Mouse (Mus musculus): ENCODE measurements around the gene Mecom.
"Not testable (repeated sequence)": the region's sequence is repeated elsewhere in the genome, so short reads cannot be mapped to it uniquely, and the experiment has no call there.

Gene Mecom

DNA sequence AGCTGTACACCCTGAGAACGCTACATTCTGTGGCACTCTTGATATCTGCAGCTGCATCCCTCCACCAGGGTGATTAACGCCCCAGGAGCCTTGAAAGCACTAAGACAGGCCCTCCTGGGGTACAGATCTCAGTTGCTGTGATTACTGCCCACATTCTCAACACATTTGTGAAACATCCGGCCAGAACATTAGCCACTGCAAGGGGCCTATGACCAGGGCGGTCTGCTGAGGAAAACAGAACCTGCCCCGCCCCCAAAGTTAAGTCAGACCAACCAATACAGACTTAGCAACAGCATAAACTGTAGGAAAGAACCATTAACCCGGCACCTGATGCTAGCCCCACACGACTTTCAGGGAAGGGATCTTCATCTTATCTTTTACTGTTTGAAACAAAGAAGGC is 109.8 kb downstream of the Mecom start:
- no peak for DNase-seq

- DNase-seq = no peak
Observed at GRCm38 (mm10) chr3:30436561-30436960, 111.2 kb downstream of the Mecom start.

GRCm38 (mm10) chr3:30436131-30436530 is 111.7 kb downstream of the Mecom start:
- no peak for DNase-seq

DNA sequence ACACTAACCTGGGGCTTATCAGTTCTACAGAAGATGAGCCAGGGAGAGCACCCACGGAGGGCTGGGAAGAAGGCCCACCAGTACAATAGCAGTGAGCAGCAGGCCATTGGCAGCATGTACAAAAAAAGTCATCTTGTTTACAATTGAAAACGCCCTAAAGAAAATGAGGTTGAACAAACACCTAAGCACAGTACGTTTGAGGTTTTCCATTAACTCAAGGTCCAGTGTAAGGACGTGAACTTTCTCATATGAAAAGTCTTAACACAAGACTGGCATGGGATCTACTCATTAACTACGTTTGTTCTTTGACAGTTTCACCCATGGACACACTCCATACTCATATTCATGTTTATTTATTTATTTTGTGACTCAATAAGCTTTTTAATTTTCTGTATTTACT is 118.9 kb downstream of the Mecom start:
- DNase-seq = peak in 1 of 2 experiments; percentile 33

GRCm38 (mm10) chr3:30424036-30424435 is 123.8 kb downstream of the Mecom start:
- no peak for DNase-seq

GRCm38 (mm10) chr3:30421948-30422347 is 125.9 kb downstream of the Mecom start:
- DNase-seq = not testable (repeated sequence)

- DNase-seq = no peak
Observed at GRCm38 (mm10) chr3:30420899-30421298, 126.9 kb downstream of the Mecom start.

- DNase-seq = no peak
Observed at GRCm38 (mm10) chr3:30414173-30414572, 133.6 kb downstream of the Mecom start.

DNA sequence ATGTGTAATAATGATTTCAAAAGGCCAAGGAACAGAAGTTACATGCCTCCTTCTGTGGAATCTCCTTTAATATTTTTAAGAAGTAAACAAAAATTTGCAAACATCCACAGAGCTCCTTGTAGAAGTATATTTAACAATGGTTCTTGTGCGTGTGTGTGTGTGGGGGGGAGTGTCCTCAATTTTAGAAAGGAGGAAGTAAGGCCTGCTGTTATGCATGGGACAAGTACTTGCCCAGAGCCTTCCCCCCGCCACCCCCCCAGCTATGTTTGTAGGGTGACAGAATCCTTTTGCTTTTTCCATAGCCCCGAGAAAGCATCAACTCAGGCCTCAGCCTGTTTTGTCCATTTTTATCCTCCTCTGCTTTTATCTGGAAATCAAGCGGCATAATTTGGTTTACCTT is 137.0 kb downstream of the Mecom start:
- DNase-seq = no peak

GRCm38 (mm10) chr3:30404821-30405220 is 143.0 kb downstream of the Mecom start:
- no peak for DNase-seq

DNA sequence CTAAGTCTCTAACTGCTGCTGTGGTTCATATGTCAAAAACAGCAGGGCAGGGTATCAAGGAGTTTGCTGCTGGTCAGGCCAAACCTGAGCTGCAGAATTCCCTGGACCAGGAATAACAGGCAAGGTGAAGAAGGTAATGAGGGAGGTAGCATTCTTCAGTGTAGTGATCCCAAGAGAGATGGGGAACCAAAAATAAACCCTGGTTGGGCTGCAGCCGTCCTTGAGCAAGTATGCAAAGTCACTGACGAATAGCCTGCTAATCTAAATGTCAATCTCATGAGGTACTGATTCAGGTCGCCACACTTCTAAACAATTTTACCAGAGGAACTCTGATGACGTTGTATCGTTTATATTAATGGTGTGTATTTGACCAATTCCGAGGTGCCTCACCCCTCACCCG is 148.9 kb downstream of the Mecom start:
- DNase-seq = peak; percentile 22 to 48

DNA sequence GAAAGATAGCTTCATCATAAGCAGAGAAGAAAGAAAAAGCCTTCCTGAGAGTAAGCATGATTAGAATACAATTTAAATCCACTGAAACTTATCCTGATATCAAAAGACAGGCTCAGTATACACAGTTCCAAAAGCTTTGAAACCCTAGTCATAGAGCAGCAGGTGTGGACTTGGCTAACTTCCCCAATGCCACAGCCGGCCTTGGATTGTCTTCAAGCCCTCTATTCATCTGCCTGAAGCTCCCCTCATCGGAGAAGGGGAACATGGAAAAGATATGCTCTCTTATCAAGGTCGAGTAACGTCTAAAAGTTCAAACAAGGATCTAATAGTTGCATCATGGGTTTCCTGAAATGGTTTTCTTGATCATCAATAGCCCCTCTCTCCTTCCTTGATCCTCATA is 152.9 kb downstream of the Mecom start:
- no peak for DNase-seq

- no peak for DNase-seq
Observed at GRCm38 (mm10) chr3:30392662-30393061, 155.1 kb downstream of the Mecom start.

DNA sequence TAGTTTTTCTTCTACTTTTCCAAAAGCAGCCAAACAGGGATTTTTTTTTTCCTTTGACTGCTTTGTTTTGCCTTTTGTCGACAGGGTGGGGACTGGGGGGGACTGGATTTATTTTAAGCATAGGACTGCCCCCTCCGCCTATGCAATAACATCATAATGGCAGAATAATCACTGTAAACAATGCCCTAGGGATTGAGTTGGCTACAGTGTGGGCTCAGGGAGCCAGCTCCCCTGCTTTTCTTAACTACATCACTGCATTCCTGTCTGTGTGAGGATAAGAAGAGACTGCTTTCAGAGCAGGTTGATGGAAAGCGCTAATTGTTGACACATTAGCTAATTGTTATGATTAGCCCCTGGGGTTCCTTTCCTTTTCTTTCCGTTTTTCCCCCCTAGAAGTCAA is 155.6 kb downstream of the Mecom start:
- DNase-seq = no peak

DNA sequence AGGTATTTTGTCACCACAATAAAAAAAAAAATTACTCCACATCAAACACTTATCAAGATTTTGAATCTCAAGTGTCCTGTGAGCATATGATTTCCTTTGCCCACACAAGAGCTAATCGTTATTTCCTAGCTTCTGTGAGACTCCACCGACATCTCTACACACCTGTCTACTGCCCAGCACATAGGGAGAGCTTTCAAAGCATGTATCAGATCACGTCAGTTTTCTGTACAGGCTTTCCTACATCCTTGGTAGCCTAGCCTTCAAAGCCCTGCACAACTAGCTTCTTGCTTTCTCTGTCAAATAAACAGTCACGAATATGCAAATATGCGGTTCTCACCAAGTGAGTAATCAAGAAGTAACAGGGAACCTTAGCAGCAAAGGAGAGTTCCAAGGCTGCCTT is 157.5 kb downstream of the Mecom start:
- no peak for DNase-seq

DNA sequence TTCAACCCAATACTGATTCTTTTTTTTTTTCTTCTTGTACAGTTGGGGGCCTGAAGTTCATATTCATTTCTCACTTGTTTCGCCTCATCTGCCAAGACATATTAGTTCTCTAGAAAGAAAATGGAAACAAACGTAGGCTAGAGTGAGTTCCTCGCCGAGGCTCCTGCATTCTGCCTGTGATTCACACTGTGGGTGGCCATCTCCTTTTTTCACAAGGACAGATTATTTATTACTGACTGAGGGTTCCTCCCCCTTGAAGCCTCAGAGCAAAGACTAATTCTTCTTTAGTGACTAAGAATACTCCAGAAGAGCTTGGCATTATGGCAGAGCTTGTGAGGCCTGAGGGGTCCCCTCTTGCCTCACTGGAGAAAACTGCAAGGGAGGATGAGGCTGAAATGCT is 167.5 kb downstream of the Mecom start:
- no peak for DNase-seq

DNA sequence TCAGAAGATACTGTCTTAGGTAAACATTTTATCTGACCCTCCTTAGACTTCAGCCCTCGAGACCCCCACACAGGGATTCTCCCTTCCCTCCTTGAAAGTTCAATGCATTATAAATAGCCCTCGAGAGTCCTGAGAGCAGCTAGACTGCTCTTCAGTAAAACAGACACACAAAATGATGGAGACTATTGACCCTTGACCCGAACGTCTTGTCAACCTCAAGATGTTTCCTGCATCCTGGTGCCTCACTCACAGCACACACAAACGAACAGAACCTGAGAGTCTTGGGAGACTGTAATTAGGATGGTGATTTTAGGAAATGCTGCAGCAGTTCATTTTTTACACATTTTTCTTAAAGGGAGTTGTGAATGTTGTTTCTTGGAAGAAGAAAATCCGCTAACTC is 168.5 kb downstream of the Mecom start:
- no peak for DNase-seq

GRCm38 (mm10) chr3:30371472-30371871 is 176.3 kb downstream of the Mecom start:
- DNase-seq = no peak

GRCm38 (mm10) chr3:30370860-30371455 is 176.8 kb downstream of the Mecom start:
- DNase-seq = no peak

DNA sequence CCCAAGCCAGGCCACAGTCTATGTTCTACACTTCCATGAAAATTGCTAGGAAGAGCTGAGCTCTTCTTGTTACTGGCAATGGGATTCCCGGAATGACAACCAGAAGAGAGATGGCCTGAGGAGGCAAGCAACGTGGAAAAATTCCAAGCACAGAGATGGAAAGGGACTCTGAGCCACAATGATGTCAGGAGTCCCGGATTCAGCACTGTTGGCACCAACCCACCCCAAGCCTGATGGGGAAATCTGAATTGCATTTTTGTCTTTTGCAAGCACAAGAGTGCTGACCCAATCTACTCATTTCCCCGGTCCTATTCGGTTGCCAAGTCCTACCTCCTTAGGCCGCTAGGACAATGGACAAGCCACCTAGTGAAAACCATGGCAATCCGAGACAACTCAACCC is 181.2 kb downstream of the Mecom start:
- no peak for DNase-seq

GRCm38 (mm10) chr3:30361190-30361589 is 186.6 kb downstream of the Mecom start:
- DNase-seq = peak in 1 of 2 experiments; percentile 8

DNA sequence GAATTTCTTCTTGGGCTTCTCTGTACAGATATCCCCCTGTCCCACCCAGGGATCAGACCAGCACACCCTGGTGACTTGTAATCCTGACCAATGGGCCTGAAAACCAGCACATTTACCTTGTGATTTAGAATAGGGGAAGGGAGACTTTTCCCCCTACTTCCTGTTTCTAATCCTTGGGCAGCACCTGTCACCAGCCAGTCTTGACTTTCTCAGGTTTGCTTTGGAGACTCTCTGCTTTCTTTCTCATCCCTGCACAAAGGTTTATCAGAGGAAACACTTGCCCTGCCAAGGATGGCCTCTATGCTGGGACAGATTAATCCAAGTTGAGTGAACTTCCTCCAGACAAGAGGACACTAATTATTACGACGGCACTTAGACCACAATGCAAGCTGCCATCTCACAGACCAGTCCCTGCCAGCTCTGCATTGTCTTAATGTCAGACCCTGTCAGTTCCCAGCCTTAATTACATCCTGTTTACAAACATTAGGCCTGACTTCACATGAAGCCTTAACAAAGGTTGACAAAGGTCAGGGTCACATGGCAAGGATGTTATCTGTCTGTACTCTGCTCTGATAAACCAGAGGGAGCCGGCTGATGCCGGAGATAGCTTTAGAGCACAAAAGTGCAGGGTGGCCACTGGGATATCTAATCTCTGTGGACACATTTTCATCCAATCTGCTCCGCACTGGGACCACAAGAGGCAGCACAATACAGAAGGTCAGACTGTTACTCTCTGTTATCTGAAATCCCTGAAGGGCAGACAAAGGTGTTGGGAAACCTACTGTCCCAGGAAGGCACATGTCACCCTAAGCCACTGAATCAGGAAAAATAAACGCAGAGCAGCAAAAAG is 193.7 kb downstream of the Mecom start:
- peak; percentile 39 to 53 for DNase-seq

DNA sequence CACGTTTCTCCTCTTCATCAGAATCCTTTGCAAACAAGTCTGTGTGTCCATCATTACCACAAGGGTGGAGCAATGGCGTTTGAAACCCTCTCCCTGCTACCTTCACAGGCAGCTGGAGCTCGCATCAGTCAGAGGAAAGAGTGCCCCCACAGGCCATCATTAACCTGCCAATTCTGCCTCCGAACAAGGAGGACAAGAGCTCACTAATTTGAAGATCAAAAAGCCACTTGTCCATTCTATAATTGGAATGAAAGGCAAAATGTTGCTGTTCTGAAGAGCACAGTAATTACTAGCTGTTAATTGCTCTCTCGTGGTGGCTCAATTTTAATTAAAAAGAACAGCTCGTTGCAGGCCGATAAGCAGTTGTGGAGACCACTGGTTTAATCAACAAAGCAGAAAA is 198.5 kb downstream of the Mecom start:
- DNase-seq = peak in 1 of 2 experiments; percentile 11

GRCm38 (mm10) chr3:30344151-30344550 is 203.7 kb downstream of the Mecom start:
- no peak for DNase-seq

Data from kidney, postnatal 36 days (tissue).